Mouse (Mus musculus) lung, embryonic 16.5 days (tissue): ENCODE measurements around the gene Slc38a4. TPM values are rescaled to one million over a fixed set of nuclear protein-coding genes. Genes with fewer than 3 reads are reported as not detected.

Experiments
- ATAC-seq: fragments of 200-750 bp; cut with Nextera tagmentation; 2 replicates; pipeline ENCODE4 v1.8.0; 2017; ENCODE audit warnings: low read depth, mild to moderate bottlenecking, moderate library complexity
- H3K27ac ChIP-seq: fragments of 300-500 bp; sonication (generic); 2 replicates; pipeline ENCODE4 v1.5.1; 2014; ENCODE audit warnings: mild to moderate bottlenecking, control low read depth, low read length
- H3K27me3 ChIP-seq: fragments of 300-500 bp; sonication (generic); 2 replicates; pipeline ENCODE4 v1.6.1; 2014; ENCODE audit warnings: low read depth, low read length, mixed read lengths; ENCODE audit not compliant: control insufficient read depth, insufficient read depth
- H3K36me3 ChIP-seq: fragments of 300-500 bp; sonication (generic); 2 replicates; pipeline ENCODE4 v1.6.1; 2014; ENCODE audit warnings: low read length; ENCODE audit not compliant: control insufficient read depth, insufficient read depth
- H3K4me1 ChIP-seq: fragments of 300-500 bp; sonication (generic); replicated peaks from 2 replicates; pipeline ENCODE4 v1.6.1; 2014; ENCODE audit warnings: low read length, mixed read lengths; ENCODE audit not compliant: control insufficient read depth, insufficient read depth
- H3K4me2 ChIP-seq: fragments of 300-500 bp; sonication (generic); 2 replicates; pipeline ENCODE4 v1.6.1; 2014; ENCODE audit warnings: low read depth, low read length, control low read depth
- H3K4me3 ChIP-seq: fragments of 300-500 bp; sonication (generic); 2 replicates; pipeline ENCODE4 v1.5.1; 2014; ENCODE audit warnings: mild to moderate bottlenecking, low read length, control low read depth
- H3K9ac ChIP-seq: fragments of 300-500 bp; sonication (generic); 2 replicates; pipeline ENCODE4 v1.6.1; 2014; ENCODE audit warnings: low read length, control low read depth
- H3K9me3 ChIP-seq: fragments of 300-500 bp; sonication (generic); 2 replicates; pipeline ENCODE4 v1.6.1; 2016; ENCODE audit warnings: low read length; ENCODE audit not compliant: control insufficient read depth
- WGBS: fragments of 180-500 bp; shearing (Covaris S2); extraction: QIAGEN DNeasy Blood & Tissue Kit; methylation state at CpG from one replicate; pipeline ENCODE4 v1.1.7; 2014; 5-methylcytosine and 5-hydroxymethylcytosine counted together
- polyA plus RNA-seq: library from polyadenylated mRNA; unstranded; fragments of >200 nt; fragmentation: Nextera tagmentation; extraction: Ambion mirVana; gene quantifications from 2 replicates; pipeline ENCODE4 v1.2.1, GENCODE M21; 2015

The Slc38a4 gene
- polyA plus RNA-seq, 1 experiment from 2014 or later = 64.8 TPM

- Histone ChIP-seq H3K9me3 (peaks cover 4% of the 10 kb centered on the region; the same call in 1 of the 2 replicates), H3K27me3 (no peaks in the 10 kb centered on the region), H3K4me1 (peaks cover 19% of the 10 kb centered on the region), H3K27ac (peak overlapping the region; percentile 83), H3K4me3 (no peak overlapping the region), H3K36me3 (no peaks in the 10 kb centered on the region), H3K4me2 (no peak overlapping the region), H3K9ac (no peak overlapping the region)
- peak; percentile 78 for ATAC-seq
- WGBS = 50% methylated on average over 3 of the region's 3 CpGs
These were observed 83.0 kb downstream of the Slc38a4 start for GRCm38 (mm10) chr15:96972706-96973274.

GRCm38 (mm10) chr15:96971906-96972305 is 83.8 kb downstream of the Slc38a4 start:
- WGBS = 88% methylated on average over 9 of the region's 9 CpGs
- peak overlapping the region; percentile 83 for H3K27ac ChIP-seq
- H3K27me3 ChIP-seq = no peaks in the 10 kb centered on the region
- H3K9ac ChIP-seq = no peak overlapping the region
- H3K4me3 ChIP-seq = no peak overlapping the region
- peaks cover 19% of the 10 kb centered on the region for H3K4me1 ChIP-seq
- H3K9me3 ChIP-seq = no peaks in the 10 kb centered on the region
- no peaks in the 10 kb centered on the region for H3K36me3 ChIP-seq
- no peak for ATAC-seq
- H3K4me2 ChIP-seq = no peak overlapping the region

- Histone ChIP-seq H3K4me3 (no peak overlapping the region), H3K4me1 (peaks cover 16% of the 10 kb centered on the region), H3K27me3 (no peaks in the 10 kb centered on the region), H3K36me3 (no peaks in the 10 kb centered on the region), H3K27ac (no peak overlapping the region), H3K9ac (no peak overlapping the region), H3K9me3 (no peaks in the 10 kb centered on the region), H3K4me2 (no peak overlapping the region)
- WGBS = 60% methylated on average over 4 of the region's 4 CpGs
- ATAC-seq = no peak
These were observed 86.0 kb downstream of the Slc38a4 start for GRCm38 (mm10) chr15:96969792-96970191.

GRCm38 (mm10) chr15:96968741-96969140 is 87.0 kb downstream of the Slc38a4 start:
- no peak overlapping the region for H3K27ac ChIP-seq
- H3K4me2 ChIP-seq = no peak overlapping the region
- no peaks in the 10 kb centered on the region for H3K36me3 ChIP-seq
- H3K9me3 ChIP-seq = no peaks in the 10 kb centered on the region
- H3K4me3 ChIP-seq = no peak overlapping the region
- no peak for ATAC-seq
- H3K4me1 ChIP-seq = peaks cover 16% of the 10 kb centered on the region
- WGBS = 87% methylated on average over 11 of the region's 11 CpGs
- H3K9ac ChIP-seq = no peak overlapping the region
- no peaks in the 10 kb centered on the region for H3K27me3 ChIP-seq

GRCm38 (mm10) chr15:96966326-96966725 is 89.4 kb downstream of the Slc38a4 start:
- peaks cover 4% of the 10 kb centered on the region; the same call in 1 of the 2 replicates for H3K4me1 ChIP-seq
- no peak for ATAC-seq
- H3K9ac ChIP-seq = no peak overlapping the region
- H3K9me3 ChIP-seq = no peaks in the 10 kb centered on the region
- no peaks in the 10 kb centered on the region for H3K36me3 ChIP-seq
- 89% methylated on average over 3 of the region's 3 CpGs for WGBS
- H3K4me3 ChIP-seq = no peak overlapping the region
- no peak overlapping the region for H3K27ac ChIP-seq
- H3K4me2 ChIP-seq = no peak overlapping the region
- H3K27me3 ChIP-seq = no peaks in the 10 kb centered on the region

GRCm38 (mm10) chr15:96963735-96964134 is 92.0 kb downstream of the Slc38a4 start:
- no peak overlapping the region for H3K4me2 ChIP-seq
- no peaks in the 10 kb centered on the region for H3K4me1 ChIP-seq
- H3K36me3 ChIP-seq = no peaks in the 10 kb centered on the region
- no peak for ATAC-seq
- 59% methylated on average over 10 of the region's 10 CpGs for WGBS
- H3K9ac ChIP-seq = no peak overlapping the region
- H3K27ac ChIP-seq = no peak overlapping the region
- H3K4me3 ChIP-seq = no peak overlapping the region
- no peaks in the 10 kb centered on the region for H3K27me3 ChIP-seq
- H3K9me3 ChIP-seq = no peaks in the 10 kb centered on the region

GRCm38 (mm10) chr15:96963318-96963717 is 92.4 kb downstream of the Slc38a4 start:
- ATAC-seq = no peak
- WGBS = 83% methylated on average over 8 of the region's 8 CpGs
- H3K4me1 ChIP-seq = no peaks in the 10 kb centered on the region
- no peaks in the 10 kb centered on the region for H3K36me3 ChIP-seq
- no peak overlapping the region for H3K9ac ChIP-seq
- no peak overlapping the region for H3K27ac ChIP-seq
- no peak overlapping the region for H3K4me2 ChIP-seq
- H3K9me3 ChIP-seq = no peaks in the 10 kb centered on the region
- no peak overlapping the region for H3K4me3 ChIP-seq
- no peaks in the 10 kb centered on the region for H3K27me3 ChIP-seq

DNA sequence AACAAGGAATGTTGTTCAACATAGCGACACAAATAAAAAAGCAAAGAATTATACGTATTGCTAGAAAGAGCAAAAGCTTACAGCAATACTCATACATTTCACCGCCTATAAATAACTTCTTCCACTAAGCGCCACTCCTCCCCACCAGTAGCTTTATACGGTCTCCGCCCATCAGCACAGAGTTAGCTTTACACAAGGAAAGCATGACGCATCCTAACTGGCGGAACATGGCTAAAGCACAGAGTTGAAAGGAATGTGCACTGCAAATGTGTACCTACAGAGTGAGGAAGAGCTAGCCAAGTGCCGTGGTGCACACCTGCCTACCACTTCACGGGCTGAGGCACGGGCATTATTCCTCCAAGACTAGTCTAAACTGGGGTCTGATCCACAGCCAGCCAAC is 95.4 kb downstream of the Slc38a4 start:
- H3K36me3 ChIP-seq = no peaks in the 10 kb centered on the region
- H3K4me1 ChIP-seq = no peaks in the 10 kb centered on the region
- no peak overlapping the region for H3K4me2 ChIP-seq
- no peak overlapping the region for H3K27ac ChIP-seq
- ATAC-seq = no peak
- no peak overlapping the region for H3K4me3 ChIP-seq
- WGBS = 80% methylated on average over 11 of the region's 11 CpGs
- no peak overlapping the region for H3K9ac ChIP-seq
- no peaks in the 10 kb centered on the region for H3K27me3 ChIP-seq
- H3K9me3 ChIP-seq = no peaks in the 10 kb centered on the region

GRCm38 (mm10) chr15:96959247-96959646 is 96.5 kb downstream of the Slc38a4 start:
- WGBS = 57% methylated on average over 2 of the region's 2 CpGs

GRCm38 (mm10) chr15:96956699-96957098 is 99.1 kb downstream of the Slc38a4 start:
- no peaks in the 10 kb centered on the region for H3K9me3 ChIP-seq
- 56% methylated on average over 3 of the region's 3 CpGs for WGBS
- H3K4me2 ChIP-seq = no peak overlapping the region
- H3K4me3 ChIP-seq = no peak overlapping the region
- peaks cover 2% of the 10 kb centered on the region; the same call in 1 of the 2 replicates for H3K27me3 ChIP-seq
- peaks cover 2% of the 10 kb centered on the region; the same call in 1 of the 2 replicates for H3K4me1 ChIP-seq
- H3K36me3 ChIP-seq = no peaks in the 10 kb centered on the region
- no peak overlapping the region for H3K27ac ChIP-seq
- no peak for ATAC-seq
- H3K9ac ChIP-seq = no peak overlapping the region

More at GRCm38 (mm10) chr15:96959247-96959646, 96.5 kb downstream of the Slc38a4 start:
- no peaks in the 10 kb centered on the region for H3K36me3 ChIP-seq
- H3K4me1 ChIP-seq = no peaks in the 10 kb centered on the region
- no peak for ATAC-seq
- no peak overlapping the region for H3K4me2 ChIP-seq
- no peak overlapping the region for H3K9ac ChIP-seq
- no peaks in the 10 kb centered on the region for H3K9me3 ChIP-seq
- H3K4me3 ChIP-seq = no peak overlapping the region
- no peak overlapping the region for H3K27ac ChIP-seq
- H3K27me3 ChIP-seq = no peaks in the 10 kb centered on the region
